Mouse (Mus musculus): ENCODE data around the gene Cux2.

GRCm38 (mm10) chr5:121854768-121855167 is 195.1 kb downstream of the Cux2 start:
- TF ChIP-seq EP300 (IDR thresholded peaks at IDR 0.05), result no peak
- no peak for TF ChIP-seq CTCF (IDR thresholded peaks at IDR 0.05)
